Mouse (Mus musculus): ENCODE results near the gene Sap30bp. TPM values are rescaled to one million over a fixed set of nuclear protein-coding genes. Genes with fewer than 3 reads are reported as not detected.
A peak's percentile ranks its signal among the peaks of the same experiment; 100 is the strongest.

Sap30bp gene
- total RNA-seq, 2 experiments from 2014 or later = 40.8 to 42.5 TPM

DNA sequence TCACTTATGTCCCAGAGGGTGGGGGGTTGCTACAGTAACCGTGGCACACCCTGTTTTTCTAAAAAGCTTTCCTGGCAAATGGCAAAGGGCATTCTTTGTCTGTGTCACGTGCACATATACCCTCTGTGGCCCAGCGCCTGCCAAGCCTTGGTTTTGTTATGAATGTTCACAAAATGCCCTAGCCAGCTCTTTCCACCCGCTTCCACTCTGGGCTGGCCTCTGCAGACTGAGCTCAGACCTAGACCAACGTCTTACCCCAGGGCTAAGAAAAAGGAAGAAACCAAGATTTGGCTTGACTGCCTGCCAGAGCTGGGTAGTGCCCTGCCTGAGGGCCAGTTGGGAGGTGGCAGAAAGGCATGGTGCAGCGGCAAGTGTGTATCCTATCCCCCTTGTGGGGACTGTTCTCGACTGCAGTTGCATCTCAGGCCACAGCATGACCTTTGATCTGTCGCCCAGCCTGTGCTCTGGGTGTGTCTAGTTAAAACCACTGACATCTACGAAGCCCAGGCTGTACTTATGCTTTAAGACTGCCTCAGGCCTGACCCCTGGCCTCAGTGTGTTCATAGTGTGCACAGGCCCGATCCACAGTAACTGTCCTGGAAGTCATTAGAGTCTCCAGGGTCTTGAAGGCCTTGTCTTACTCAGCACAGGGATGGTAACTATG lies 22.2 kb downstream of the Sap30bp start:
- DNase-seq = peak in 1 of 2 experiments; percentile 26

GRCm38 (mm10) chr11:115956453-115956852 lies 23.4 kb downstream of the Sap30bp start:
- no peak for DNase-seq

DNA sequence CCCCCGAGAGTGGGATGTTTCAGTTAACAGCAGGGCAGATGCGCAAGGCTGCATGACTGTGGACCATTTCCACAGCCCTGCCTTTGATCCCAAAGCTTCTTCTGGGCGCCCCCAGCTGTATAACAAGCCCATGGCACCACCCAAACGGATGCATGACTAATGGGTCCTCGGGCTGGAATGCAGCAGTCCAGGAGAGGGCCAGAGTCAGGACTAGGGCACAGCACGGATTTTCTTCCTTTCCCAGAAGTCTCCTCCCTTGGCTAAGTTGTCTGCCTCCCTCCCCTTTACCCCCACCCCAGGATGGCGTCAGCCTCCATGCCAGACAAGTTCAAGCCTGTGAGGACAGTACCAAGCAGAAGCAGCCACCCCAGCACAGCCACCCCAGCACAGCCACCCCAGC lies 24.9 kb downstream of the Sap30bp start:
- no peak for DNase-seq

- DNase-seq = no peak
These were observed 25.9 kb downstream of the Sap30bp start for GRCm38 (mm10) chr11:115959018-115959417.

- peak; percentile 46 to 57 for DNase-seq
These were observed 29.8 kb downstream of the Sap30bp start for GRCm38 (mm10) chr11:115962651-115963412.

DNA sequence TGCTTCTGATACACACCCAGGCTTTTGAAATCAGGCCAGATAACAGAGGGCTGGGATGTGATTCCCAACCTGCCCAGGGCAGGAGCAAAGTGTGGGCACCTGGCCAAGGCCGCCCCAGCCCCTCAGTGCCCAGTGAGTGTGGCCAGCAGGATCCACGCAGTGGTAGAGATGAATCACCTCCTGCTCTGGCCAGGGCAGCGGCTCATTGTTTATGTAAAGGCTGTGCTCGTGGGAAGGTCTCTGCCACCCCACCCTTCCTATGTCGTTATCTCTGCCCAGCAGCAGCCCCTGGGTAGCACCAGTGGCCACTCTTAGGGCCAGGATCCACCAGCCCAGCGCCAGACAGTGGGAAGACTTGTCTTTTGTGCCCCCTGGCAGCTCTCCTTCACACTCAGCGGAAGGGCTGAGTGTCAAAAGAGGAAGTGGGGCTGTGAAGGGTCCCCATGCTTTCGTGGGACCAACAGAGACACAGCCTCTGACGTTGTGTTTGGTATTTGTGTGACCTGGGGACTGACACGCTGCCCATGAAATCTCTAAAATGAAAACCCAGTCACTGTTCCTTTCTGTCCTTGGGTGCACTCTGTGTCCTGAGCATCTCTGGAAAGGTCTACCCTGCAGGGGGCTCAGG lies 32.0 kb downstream of the Sap30bp start:
- peak; percentile 86 to 88 for DNase-seq

DNA sequence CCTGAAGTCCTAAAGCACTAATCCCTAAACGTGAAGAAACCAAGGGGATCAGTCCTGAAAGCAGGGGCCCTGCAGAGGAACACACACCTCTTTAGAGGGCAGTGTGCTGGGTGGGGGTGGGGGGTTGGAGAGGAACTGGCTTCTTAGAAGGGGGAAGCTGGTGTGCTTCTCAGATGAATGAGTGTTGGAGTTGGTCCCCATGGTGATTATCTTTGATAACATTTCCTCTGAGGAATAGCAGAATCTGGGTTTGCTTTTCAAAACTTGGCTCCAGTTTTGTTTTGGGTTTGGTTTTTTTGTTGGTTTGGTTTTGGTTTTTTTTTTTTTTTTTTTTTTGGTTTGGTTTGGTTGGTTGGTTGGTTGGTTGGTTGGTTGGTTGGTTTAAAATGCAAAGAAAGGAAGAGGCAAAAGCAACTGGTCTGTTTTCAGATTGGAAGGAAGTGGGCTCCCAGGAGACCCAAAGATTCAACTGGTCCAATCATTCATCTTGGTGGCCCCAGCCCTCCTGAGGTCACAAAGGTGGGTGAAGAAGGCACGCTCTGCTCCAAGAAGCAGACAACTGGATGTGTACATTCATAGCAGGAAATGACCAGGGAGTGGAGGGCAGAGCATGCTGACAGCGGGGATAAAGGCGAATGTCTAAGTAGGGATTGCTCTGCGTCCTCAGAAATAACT lies 35.8 kb downstream of the Sap30bp start:
- no peak for DNase-seq

GRCm38 (mm10) chr11:115970006-115970673 lies 37.1 kb downstream of the Sap30bp start:
- DNase-seq = no peak

- no peak for DNase-seq
These were observed 37.9 kb downstream of the Sap30bp start for GRCm38 (mm10) chr11:115971016-115971415.

GRCm38 (mm10) chr11:115974309-115975082 lies 41.4 kb downstream of the Sap30bp start, which contains the start of gene Itgb4:
Gene Itgb4 (plus strand): TSS chr11:115974709.
- DNase-seq = peak; percentile 30 to 36

DNA sequence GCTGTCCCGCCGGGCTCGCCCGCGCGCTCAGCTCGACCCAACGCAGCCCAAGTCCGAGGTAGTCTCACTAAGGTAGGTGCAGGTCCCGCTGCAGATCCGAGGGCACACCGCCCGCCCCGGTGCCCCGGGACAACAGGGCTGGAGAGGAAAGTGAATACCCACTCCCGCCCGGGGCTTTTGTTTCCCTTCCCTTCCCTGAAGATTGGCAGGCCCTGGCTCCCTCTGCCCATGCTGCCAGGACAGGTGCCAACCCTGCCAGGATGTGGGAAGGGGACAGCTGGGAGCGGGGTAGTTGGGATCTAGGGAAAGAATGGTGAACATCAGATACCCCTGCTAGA lies 42.0 kb downstream of the Sap30bp start:
- no peak for DNase-seq

DNA sequence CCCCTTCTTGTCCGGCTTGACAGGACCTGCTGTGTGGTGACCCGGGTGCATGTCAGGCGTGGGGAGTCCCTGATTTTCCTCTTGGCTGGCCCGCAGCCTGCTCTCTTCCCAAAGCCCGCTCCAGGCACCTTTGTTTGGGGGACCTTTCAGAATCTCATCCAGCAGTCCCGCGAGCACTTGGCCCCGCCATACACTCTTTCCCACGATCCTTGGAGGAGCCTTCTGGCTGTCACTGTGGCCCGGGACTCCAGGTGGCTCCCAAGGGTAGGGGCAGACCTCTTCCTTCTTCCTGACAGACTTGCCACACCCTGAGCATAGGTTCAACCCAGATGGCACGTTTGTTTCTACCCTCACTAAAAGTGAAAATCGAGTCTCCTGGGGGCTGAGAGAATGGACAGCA lies 42.5 kb downstream of the Sap30bp start:
- DNase-seq = no peak

DNA sequence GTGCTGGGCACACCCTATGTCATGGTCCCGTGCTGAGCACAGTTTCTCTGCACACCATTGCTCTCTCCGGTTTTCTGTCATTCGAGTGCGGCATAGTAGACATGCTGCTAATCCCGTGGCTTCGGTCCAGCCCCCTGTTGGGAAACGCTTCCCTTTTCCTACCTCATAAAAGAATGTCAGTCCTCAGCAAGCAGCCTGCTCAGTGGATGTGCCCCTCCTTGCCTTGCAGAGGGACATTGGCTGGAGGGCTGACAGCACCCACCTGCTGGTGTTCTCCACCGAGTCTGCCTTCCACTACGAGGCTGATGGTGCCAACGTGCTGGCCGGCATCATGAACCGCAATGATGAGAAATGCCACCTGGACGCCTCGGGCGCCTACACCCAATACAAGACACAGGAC lies 49.4 kb downstream of the Sap30bp start:
- no peak for DNase-seq

DNA sequence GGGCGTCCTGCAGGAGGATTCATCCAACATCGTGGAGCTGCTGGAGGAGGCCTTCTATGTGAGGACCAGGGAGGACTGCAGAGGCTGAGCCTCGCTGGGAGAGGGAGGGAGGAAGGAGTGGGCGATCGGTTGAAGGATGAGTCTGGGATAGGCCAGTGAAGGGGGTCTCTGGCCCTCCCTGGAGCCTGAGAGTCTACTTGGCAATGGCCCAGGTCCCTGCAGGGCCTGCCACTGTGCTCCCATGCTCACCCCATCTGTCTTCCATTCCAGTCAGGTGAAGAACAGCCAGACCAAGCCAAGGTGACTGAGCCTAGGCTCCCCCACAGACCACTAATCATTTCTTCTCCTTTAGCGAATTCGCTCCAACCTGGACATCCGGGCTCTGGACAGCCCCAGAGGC lies 50.2 kb downstream of the Sap30bp start:
- no peak for DNase-seq

GRCm38 (mm10) chr11:115989686-115990085 lies 56.6 kb downstream of the Sap30bp start:
- no peak for DNase-seq

GRCm38 (mm10) chr11:115992098-115992497 lies 59.0 kb downstream of the Sap30bp start:
- DNase-seq = no peak

DNA sequence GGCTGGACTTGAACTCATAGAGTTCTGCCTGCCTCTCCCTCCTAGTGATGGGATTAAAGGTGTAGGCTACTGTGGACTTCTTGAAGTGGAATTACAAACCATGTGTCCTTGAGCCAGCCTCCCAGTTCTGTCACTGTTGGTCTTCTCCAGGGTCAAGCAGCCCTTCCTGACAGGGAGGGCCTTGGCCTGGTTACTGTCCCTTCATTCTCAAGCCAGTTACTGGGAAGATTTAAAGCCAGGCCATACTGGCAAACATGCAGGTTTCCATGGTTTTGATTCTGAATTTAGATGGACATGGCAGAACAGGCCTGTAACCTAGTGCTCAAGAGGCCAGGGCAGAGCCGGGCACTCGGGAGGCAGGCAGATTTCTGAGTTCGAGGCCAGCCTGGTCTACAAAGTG lies 62.2 kb downstream of the Sap30bp start:
- peak; percentile 23 to 38 for DNase-seq

DNA sequence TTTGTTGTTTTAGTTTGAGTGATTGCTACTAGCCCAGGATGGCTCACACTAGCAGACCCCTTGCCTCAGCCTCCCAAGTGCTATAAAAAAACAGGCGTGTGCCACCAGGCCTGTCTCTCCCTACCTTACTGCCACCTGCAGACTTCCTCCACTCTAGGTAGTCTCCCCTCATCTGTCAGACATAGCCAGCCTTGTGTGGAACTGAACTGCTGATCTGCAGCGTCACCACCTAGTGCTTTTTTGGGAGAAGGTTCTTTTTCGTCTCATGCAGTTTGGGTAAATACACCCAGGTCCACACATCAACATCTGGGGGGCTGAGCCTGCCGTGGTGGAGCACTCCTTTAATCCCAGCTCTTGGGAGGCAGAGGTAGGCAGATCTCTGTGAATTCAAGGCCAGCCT lies 64.0 kb downstream of the Sap30bp start:
- no peak for DNase-seq

DNA sequence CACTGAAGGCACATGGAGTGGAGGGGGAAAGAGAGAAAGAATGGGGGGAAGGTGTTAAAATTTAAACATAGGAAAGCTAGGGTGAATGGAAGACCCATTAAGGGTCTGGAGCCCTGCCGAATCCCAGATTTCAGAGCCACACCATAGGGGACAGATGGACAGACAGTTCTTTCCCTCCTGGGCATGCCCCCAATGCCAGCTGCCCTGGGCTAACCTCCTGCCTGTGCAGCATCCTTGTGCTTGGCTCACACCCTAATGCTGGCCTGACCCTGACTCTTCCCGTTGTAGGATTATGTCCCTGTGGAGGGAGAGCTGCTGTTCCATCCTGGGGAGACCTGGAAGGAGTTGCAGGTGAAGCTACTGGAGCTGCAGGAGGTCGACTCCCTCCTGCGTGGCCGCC lies 64.6 kb downstream of the Sap30bp start:
- DNase-seq = no peak

GRCm38 (mm10) chr11:115999027-115999426 lies 65.9 kb downstream of the Sap30bp start:
- DNase-seq = no peak

- peak; percentile 76 to 83 for DNase-seq
These were observed 66.6 kb downstream of the Sap30bp start for GRCm38 (mm10) chr11:115999538-116000143.
